Mouse (Mus musculus) CH12.LX (cell line): ENCODE data around the gene Noto.

Experiments used
- CTCF ChIP-seq, 2 experiments: IDR thresholded peaks in 1 of 2; conservative IDR thresholded peaks in 1 of 2; 2 replicates each; pipeline ENCODE4 v1.5.1; 2011 to 2012; ENCODE audit warnings: low read depth in 2 of 2, low read length in 2 of 2, improper control_type of control experiment in 1 of 2, inconsistent platforms in 1 of 2, mild to moderate bottlenecking in 1 of 2, moderate library complexity in 1 of 2
- ELF1 ChIP-seq: IDR thresholded peaks from 2 replicates; pipeline ENCODE4 v1.6.1; 2014; ENCODE audit warnings: low read depth, mild to moderate bottlenecking, inconsistent platforms, low read length, improper control_type of control experiment
- EP300 ChIP-seq: IDR thresholded peaks from 2 replicates; pipeline ENCODE4 v1.6.1; 2011; ENCODE audit warnings: low read length, improper control_type of control experiment
- GABPA ChIP-seq: IDR thresholded peaks from 2 replicates; pipeline ENCODE4 v1.6.1; 2012; ENCODE audit warnings: low read depth, low read length, improper control_type of control experiment, inconsistent platforms; ENCODE audit not compliant: insufficient replicate concordance
- MAX ChIP-seq: IDR thresholded peaks from 2 replicates; pipeline ENCODE4 v1.6.1; 2011; ENCODE audit warnings: low read length, improper control_type of control experiment
- PAX5 ChIP-seq: IDR thresholded peaks from 2 replicates; pipeline ENCODE4 v1.6.1; 2012; ENCODE audit warnings: low read length, inconsistent platforms, mixed read lengths
- POLR2A ChIP-seq: IDR thresholded peaks from 2 replicates; pipeline ENCODE4 v1.6.1; 2011; ENCODE audit warnings: low read depth, mild to moderate bottlenecking, improper control_type of control experiment, low read length
- POLR2AphosphoS2 ChIP-seq: IDR thresholded peaks from 2 replicates; pipeline ENCODE4 v1.6.1; 2011; ENCODE audit warnings: low read depth, low read length, improper control_type of control experiment
- USF1 ChIP-seq: IDR thresholded peaks from 2 replicates; pipeline ENCODE4 v1.6.1; 2014; ENCODE audit warnings: low read depth, mild to moderate bottlenecking, inconsistent platforms, low read length, improper control_type of control experiment
- USF2 ChIP-seq: conservative IDR thresholded peaks from 2 replicates; pipeline ENCODE4 v1.6.1; 2011; ENCODE audit warnings: low read depth, low read length, improper control_type of control experiment

- TF ChIP-seq MAX (peak; percentile 87), POLR2A (peak; percentile 86), CTCF (conservative IDR thresholded peaks at IDR 0.05 in 1 of 2, IDR thresholded peaks at IDR 0.05 in 1 of 2; ENCODE audit: low read depth in 2 of 2, low read length in 2 of 2) (no peak), USF1 (no peak), EP300 (no peak), POLR2AphosphoS2 (peak; percentile 61; the same call in 1 of the 2 replicates), USF2 (no peak), ELF1 (peak; percentile 82), PAX5 (no peak), GABPA (peak; percentile 77; the same call in 1 of the 2 replicates)
These were observed 28.2 kb downstream of the Noto start, which contains the start of gene Pradc1 for GRCm38 (mm10) chr6:85451664-85452410.
